Mouse (Mus musculus) heart, postnatal 0 days (tissue): Measurements from ENCODE around the gene Pyurf.

Experiments used
- CTCF ChIP-seq: IDR thresholded peaks from 2 replicates; pipeline ENCODE4 v1.5.1; 2016; ENCODE audit warnings: antibody characterized with exemption, control low read depth, low read depth
- EP300 ChIP-seq: IDR thresholded peaks from 2 replicates; pipeline ENCODE4 v1.6.1; 2016; ENCODE audit warnings: antibody characterized with exemption, low read depth

GRCm38 (mm10) chr6:57702743-57703499, 11.0 kb upstream of the Pyurf start:
- no peak for TF ChIP-seq CTCF
- peak; percentile 60; the same call in 1 of the 2 replicates for TF ChIP-seq EP300
